Mouse (Mus musculus) E14TG2a.4 (cell line): Measurements from ENCODE around the gene Pycr2.

ENCODE experiments used
- H3K27me3 ChIP-seq: 2 replicates; pipeline ENCODE4 v1.6.1; 2014; ENCODE audit warnings: low read length, control low read depth; ENCODE audit not compliant: insufficient read depth
- H3K36me3 ChIP-seq: 2 replicates; pipeline ENCODE4 v1.6.1; 2014; ENCODE audit warnings: low read length, control low read depth; ENCODE audit not compliant: insufficient read depth
- H3K4me1 ChIP-seq: replicated peaks from 2 replicates; pipeline ENCODE4 v1.6.1; 2014; ENCODE audit warnings: low read depth, low read length, control low read depth
- H3K4me3 ChIP-seq: replicated peaks from 2 replicates; pipeline ENCODE4 v1.5.1; 2014; ENCODE audit warnings: mild to moderate bottlenecking, low read length
- H3K9me3 ChIP-seq: 2 replicates; pipeline ENCODE4 v1.6.1; 2014; ENCODE audit warnings: low read length, control low read depth
- CTCF ChIP-seq: conservative IDR thresholded peaks from 2 replicates; pipeline ENCODE4 v1.5.1; 2014; ENCODE audit warnings: low read length
- NANOG ChIP-seq: IDR thresholded peaks from 2 replicates; pipeline ENCODE4 v1.6.1; 2014; ENCODE audit warnings: borderline replicate concordance, low read length, mixed read lengths
- POU5F1 ChIP-seq: IDR thresholded peaks from 2 replicates; pipeline ENCODE4 v1.6.1; 2014; ENCODE audit warnings: low read length, borderline replicate concordance

Pycr2 gene

DNA sequence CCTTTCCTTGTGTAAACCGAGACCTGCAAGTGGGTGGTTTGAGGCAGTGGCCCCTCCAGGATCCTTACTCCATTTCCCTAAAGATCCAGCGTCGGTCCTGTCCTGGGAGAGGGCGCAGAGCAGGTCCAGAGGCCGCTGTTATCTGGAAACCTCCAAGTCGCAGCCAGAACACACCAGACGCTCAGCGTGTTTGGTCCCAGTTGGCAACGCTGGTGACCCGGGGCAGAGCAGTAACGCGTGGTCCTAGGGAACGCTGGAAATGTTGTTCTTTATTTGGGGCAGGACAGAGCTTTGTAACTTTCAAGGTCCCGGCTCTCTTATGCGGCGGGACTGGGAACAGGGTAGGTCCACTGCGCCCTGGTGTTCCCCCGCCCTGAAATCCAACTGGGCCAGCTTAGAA is 37.6 kb downstream of the Pycr2 start:
- H3K4me3 ChIP-seq: peak overlapping the region; percentile 87
- H3K27me3 ChIP-seq: peaks cover 29% of the 10 kb centered on the region
- peaks cover 20% of the 10 kb centered on the region for H3K36me3 ChIP-seq
- H3K9me3 ChIP-seq: no peaks in the 10 kb centered on the region
- peaks cover 70% of the 10 kb centered on the region for H3K4me1 ChIP-seq
- TF ChIP-seq CTCF (no peak), POU5F1 (no peak), NANOG (no peak)

- peaks cover 29% of the 10 kb centered on the region for H3K27me3 ChIP-seq
- TF ChIP-seq POU5F1 (no peak), CTCF (no peak), NANOG (no peak)
- peak within 1 kb of the TSS; percentile 87 for H3K4me3 ChIP-seq
- no peaks in the 10 kb centered on the region for H3K9me3 ChIP-seq
- H3K4me1 ChIP-seq: peaks cover 71% of the 10 kb centered on the region
- peaks cover 21% of the 10 kb centered on the region for H3K36me3 ChIP-seq
Measured at GRCm38 (mm10) chr1:180942166-180943031, 38.3 kb downstream of the Pycr2 start, which contains the start of gene Tmem63a. Gene Tmem63a (plus strand): TSS chr1:180942344.

DNA sequence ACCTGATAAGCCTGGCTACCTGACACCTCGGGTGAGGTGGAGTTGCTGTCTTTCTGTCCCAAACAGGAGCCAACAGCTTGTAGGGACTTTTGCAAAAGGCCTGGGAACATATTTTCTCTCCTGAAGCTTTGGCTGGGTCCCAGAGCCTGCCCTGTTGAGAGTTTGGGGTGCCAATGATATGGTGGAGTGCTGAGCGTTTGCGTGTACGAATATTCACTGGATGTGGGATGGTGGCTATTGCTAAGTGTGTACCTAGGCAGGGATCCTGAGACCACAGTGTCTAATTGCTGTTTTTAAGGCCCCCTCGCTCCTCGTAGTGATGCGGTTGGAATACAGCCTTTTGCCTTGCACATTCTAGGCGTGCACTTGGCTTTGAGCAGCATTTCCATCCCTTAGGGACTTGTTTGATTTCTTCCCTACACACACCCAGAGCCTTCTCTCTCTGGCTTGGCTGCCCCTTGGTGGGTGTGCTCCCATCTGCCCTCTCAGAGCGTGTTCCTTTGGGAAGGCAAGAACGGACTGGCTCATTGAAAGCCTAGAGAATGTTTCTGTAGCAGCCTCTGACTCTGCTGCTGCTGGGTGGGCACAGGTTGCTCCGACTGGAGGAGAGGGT is 39.0 kb downstream of the Pycr2 start:
- Histone ChIP-seq H3K36me3 (peaks cover 21% of the 10 kb centered on the region), H3K27me3 (peaks cover 29% of the 10 kb centered on the region), H3K4me3 (peak overlapping the region; percentile 87), H3K9me3 (no peaks in the 10 kb centered on the region), H3K4me1 (peaks cover 70% of the 10 kb centered on the region)
- TF ChIP-seq NANOG (no peak), CTCF (no peak), POU5F1 (no peak)

DNA sequence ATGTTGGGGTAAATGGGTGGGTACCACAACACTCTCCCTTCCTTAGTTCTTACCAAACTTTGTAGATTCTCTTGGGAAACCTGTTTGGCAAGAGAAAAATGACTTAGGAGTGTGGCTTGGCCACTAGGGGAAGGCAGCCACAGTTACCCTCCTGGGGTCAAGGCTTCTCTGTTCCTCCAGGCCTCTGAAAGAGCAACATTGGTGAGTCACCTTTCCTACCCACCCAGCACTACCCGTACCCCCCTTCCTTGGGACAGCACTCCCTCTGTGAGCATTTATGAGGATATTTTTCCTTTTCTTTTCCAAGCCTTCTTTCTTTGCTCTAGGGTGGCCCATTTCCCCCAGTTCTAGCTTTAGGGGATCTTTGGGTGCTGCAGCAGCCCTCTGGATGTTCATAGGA is 39.8 kb downstream of the Pycr2 start:
- H3K4me1 ChIP-seq: peaks cover 77% of the 10 kb centered on the region
- H3K27me3 ChIP-seq: peaks cover 29% of the 10 kb centered on the region
- TF ChIP-seq CTCF: peak; percentile 11; the same call in 1 of the 2 replicates
- no peak for TF ChIP-seq POU5F1
- no peak for TF ChIP-seq NANOG
- H3K9me3 ChIP-seq: no peaks in the 10 kb centered on the region
- peaks cover 23% of the 10 kb centered on the region for H3K36me3 ChIP-seq
- peak overlapping the region; percentile 87 for H3K4me3 ChIP-seq

GRCm38 (mm10) chr1:180944553-180944952 is 40.5 kb downstream of the Pycr2 start:
- Histone ChIP-seq H3K36me3 (peaks cover 30% of the 10 kb centered on the region), H3K27me3 (peaks cover 29% of the 10 kb centered on the region), H3K9me3 (no peaks in the 10 kb centered on the region), H3K4me1 (peaks cover 83% of the 10 kb centered on the region), H3K4me3 (peak overlapping the region; percentile 87)
- TF ChIP-seq CTCF: no peak
- no peak for TF ChIP-seq NANOG
- no peak for TF ChIP-seq POU5F1

DNA sequence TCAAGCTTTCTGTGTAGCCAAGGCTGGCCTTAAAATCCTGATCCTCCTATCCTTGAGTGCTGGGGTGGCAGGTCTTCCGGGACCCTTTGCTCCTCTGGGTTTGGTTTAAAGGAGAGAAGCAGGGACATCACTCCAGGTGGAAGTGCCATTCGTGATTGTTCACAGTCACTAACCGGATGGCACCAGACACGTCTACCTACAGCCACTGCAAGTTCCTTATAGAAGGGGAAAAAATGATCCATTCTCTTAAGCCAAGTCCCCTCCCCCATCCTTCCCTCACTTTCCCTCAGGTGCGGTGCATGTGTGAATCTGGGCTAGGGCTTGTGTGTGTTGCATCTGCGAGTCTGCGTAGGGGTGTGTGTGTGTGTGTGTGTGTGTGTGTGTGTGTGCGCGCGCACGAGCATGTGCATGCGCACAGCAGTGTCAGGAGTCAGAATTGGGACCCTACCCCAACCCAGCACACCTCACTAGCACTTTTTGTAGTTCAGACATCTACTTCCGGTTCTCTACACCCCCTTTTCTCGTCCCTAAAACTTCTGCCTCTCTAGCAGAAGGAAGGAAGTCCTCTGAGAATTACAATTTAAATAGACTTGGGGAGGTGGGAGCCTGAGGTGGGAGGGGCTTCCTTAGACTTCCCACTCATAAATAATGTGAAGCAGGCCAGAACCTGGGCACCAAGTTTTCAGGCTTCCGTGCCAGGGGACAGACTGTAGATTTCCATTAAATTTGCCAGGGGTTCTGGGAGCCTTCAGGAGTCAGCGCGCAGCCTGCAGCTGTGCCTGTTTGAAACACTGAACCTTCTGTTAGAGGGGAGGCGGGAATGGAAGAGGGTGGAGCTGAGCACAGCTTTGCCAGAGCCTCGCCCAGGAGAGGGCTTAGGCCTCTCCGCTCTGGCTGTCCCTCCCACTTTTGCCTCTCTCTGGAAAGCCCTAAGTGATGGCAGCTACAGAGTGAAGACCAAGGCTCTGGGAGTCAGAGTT is 41.2 kb downstream of the Pycr2 start:
- Histone ChIP-seq H3K4me1 (peaks cover 87% of the 10 kb centered on the region), H3K9me3 (no peaks in the 10 kb centered on the region), H3K4me3 (peak overlapping the region; percentile 87), H3K36me3 (peaks cover 37% of the 10 kb centered on the region), H3K27me3 (peaks cover 26% of the 10 kb centered on the region)
- TF ChIP-seq CTCF: no peak
- TF ChIP-seq POU5F1: no peak
- TF ChIP-seq NANOG: no peak

- Histone ChIP-seq H3K27me3 (peaks cover 16% of the 10 kb centered on the region), H3K4me1 (peaks cover 79% of the 10 kb centered on the region), H3K36me3 (peaks cover 38% of the 10 kb centered on the region), H3K9me3 (no peaks in the 10 kb centered on the region), H3K4me3 (peak overlapping the region; percentile 87; the same call in 1 of the 2 replicates)
- TF ChIP-seq NANOG: no peak
- no peak for TF ChIP-seq CTCF
- TF ChIP-seq POU5F1: no peak
Measured at GRCm38 (mm10) chr1:180946448-180946847, 42.4 kb downstream of the Pycr2 start.
